Mouse (Mus musculus): ENCODE data around the gene Hmgn1. TPM values are rescaled to one million over a fixed set of nuclear protein-coding genes. Genes with fewer than 3 reads are reported as not detected.
"Not testable (repeated sequence)": the region's sequence is repeated elsewhere in the genome, so short reads cannot be mapped to it uniquely, and the experiment has no call there.

Gene Hmgn1
- polyA plus RNA-seq, 1 experiment from 2014 or later = 72.6 TPM

- 78% methylated on average over 4 of the region's 4 CpGs for WGBS (ENCODE audit: missing documents)
- H3K79me2 ChIP-seq (ENCODE audit: inconsistent target) = peaks cover 47% of the 10 kb centered on the region
- H3K36me3 ChIP-seq (ENCODE audit: inconsistent target) = no peaks in the 10 kb centered on the region; the same call in 1 of the 2 replicates
- H3K4me3 ChIP-seq (ENCODE audit: inconsistent target) = no peak overlapping the region
- no peak overlapping the region for H3K27ac ChIP-seq
Observed at GRCm38 (mm10) chr16:96150995-96151394, 23.5 kb upstream of the Hmgn1 start.

- Histone ChIP-seq H3K79me2 (ENCODE audit: inconsistent target) (peaks cover 52% of the 10 kb centered on the region), H3K4me3 (ENCODE audit: inconsistent target) (no peak overlapping the region), H3K36me3 (ENCODE audit: inconsistent target) (no peaks in the 10 kb centered on the region), H3K27ac (0 out of 2 replicates have a peak overlapping the region, but pooled peaks have one; percentile 17)
- WGBS (ENCODE audit: missing documents) = 87% methylated on average over 9 of the region's 9 CpGs
Observed at GRCm38 (mm10) chr16:96149311-96149710, 21.8 kb upstream of the Hmgn1 start.

GRCm38 (mm10) chr16:96148834-96149233, 21.3 kb upstream of the Hmgn1 start:
- Histone ChIP-seq H3K79me2 (ENCODE audit: inconsistent target) (peaks cover 52% of the 10 kb centered on the region), H3K36me3 (ENCODE audit: inconsistent target) (no peaks in the 10 kb centered on the region), H3K27ac (0 out of 2 replicates have a peak overlapping the region, but pooled peaks have one; percentile 17), H3K4me3 (ENCODE audit: inconsistent target) (no peak overlapping the region)
- 65% methylated on average over 6 of the region's 6 CpGs for WGBS (ENCODE audit: missing documents)

- H3K79me2 ChIP-seq (ENCODE audit: inconsistent target) = peaks cover 50% of the 10 kb centered on the region
- 2% methylated on average over 5 of the region's 5 CpGs for WGBS (ENCODE audit: missing documents)
- H3K27ac ChIP-seq = no peak overlapping the region
- H3K4me3 ChIP-seq (ENCODE audit: inconsistent target) = peak overlapping the region; percentile 59
- H3K36me3 ChIP-seq (ENCODE audit: inconsistent target) = no peaks in the 10 kb centered on the region
Observed at GRCm38 (mm10) chr16:96145814-96146213, 18.3 kb upstream of the Hmgn1 start.

GRCm38 (mm10) chr16:96145110-96145800, 17.7 kb upstream of the Hmgn1 start, which contains the start of gene Wrb:
Wrb (plus strand) TSS chr16:96145407.
- Histone ChIP-seq H3K36me3 (ENCODE audit: inconsistent target) (no peaks in the 10 kb centered on the region), H3K79me2 (ENCODE audit: inconsistent target) (peaks cover 45% of the 10 kb centered on the region), H3K27ac (no peak within 1 kb of the TSS), H3K4me3 (ENCODE audit: inconsistent target) (peak within 1 kb of the TSS; percentile 59)
- WGBS (ENCODE audit: missing documents) = under 1% methylated on average over 68 of the region's 68 CpGs

GRCm38 (mm10) chr16:96144748-96145109, 17.2 kb upstream of the Hmgn1 start:
- WGBS (ENCODE audit: missing documents) = 25% methylated on average over 4 of the region's 6 CpGs
- not testable (repeated sequence) for H3K4me3 ChIP-seq (ENCODE audit: inconsistent target); H3K36me3 ChIP-seq (ENCODE audit: inconsistent target); H3K27ac ChIP-seq
- peaks cover 39% of the 10 kb centered on the region for H3K79me2 ChIP-seq (ENCODE audit: inconsistent target)

GRCm38 (mm10) chr16:96128466-96128865, 937 bp upstream of the Hmgn1 start:
- WGBS (ENCODE audit: missing documents) = 13% methylated on average over 9 of the region's 9 CpGs
- H3K36me3 ChIP-seq (ENCODE audit: inconsistent target) = peaks cover 13% of the 10 kb centered on the region
- H3K4me3 ChIP-seq (ENCODE audit: inconsistent target) = peak overlapping the region; percentile 51
- H3K27ac ChIP-seq = peak overlapping the region; percentile 33
- H3K79me2 ChIP-seq (ENCODE audit: inconsistent target) = no peaks in the 10 kb centered on the region

GRCm38 (mm10) chr16:96127288-96127656, 257 bp downstream of the Hmgn1 start:
- Histone ChIP-seq H3K27ac (no peak overlapping the region), H3K4me3 (ENCODE audit: inconsistent target) (peak overlapping the region; percentile 40; the same call in 1 of the 2 replicates), H3K36me3 (ENCODE audit: inconsistent target) (peaks cover 21% of the 10 kb centered on the region), H3K79me2 (ENCODE audit: inconsistent target) (no peaks in the 10 kb centered on the region)
- WGBS (ENCODE audit: missing documents) = 1% methylated on average over 33 of the region's 52 CpGs

- H3K79me2 ChIP-seq (ENCODE audit: inconsistent target) = no peaks in the 10 kb centered on the region
- WGBS (ENCODE audit: missing documents) = 27% methylated on average over 18 of the region's 19 CpGs
- peaks cover 22% of the 10 kb centered on the region for H3K36me3 ChIP-seq (ENCODE audit: inconsistent target)
- H3K27ac ChIP-seq = no peak overlapping the region
- peak overlapping the region; percentile 40 for H3K4me3 ChIP-seq (ENCODE audit: inconsistent target)
Observed at GRCm38 (mm10) chr16:96126684-96127171, 801 bp downstream of the Hmgn1 start.

- Histone ChIP-seq H3K4me3 (ENCODE audit: inconsistent target) (no peak overlapping the region), H3K36me3 (ENCODE audit: inconsistent target) (peaks cover 22% of the 10 kb centered on the region), H3K79me2 (ENCODE audit: inconsistent target) (no peaks in the 10 kb centered on the region), H3K27ac (no peak overlapping the region)
- WGBS (ENCODE audit: missing documents) = 73% methylated on average over 4 of the region's 4 CpGs
Observed at GRCm38 (mm10) chr16:96120022-96120623, 7.4 kb downstream of the Hmgn1 start.

GRCm38 (mm10) chr16:96114729-96115128, 12.8 kb downstream of the Hmgn1 start:
- H3K27ac ChIP-seq = no peak overlapping the region
- 61% methylated on average over 4 of the region's 4 CpGs for WGBS (ENCODE audit: missing documents)
- H3K4me3 ChIP-seq (ENCODE audit: inconsistent target) = no peak overlapping the region

GRCm38 (mm10) chr16:96112769-96113168, 14.8 kb downstream of the Hmgn1 start:
- Histone ChIP-seq H3K27ac (no peak overlapping the region), H3K79me2 (ENCODE audit: inconsistent target) (no peaks in the 10 kb centered on the region), H3K4me3 (ENCODE audit: inconsistent target) (no peak overlapping the region), H3K36me3 (ENCODE audit: inconsistent target) (no peaks in the 10 kb centered on the region)
- WGBS (ENCODE audit: missing documents) = 52% methylated on average over 2 of the region's 2 CpGs

More at GRCm38 (mm10) chr16:96114729-96115128, 12.8 kb downstream of the Hmgn1 start:
- Histone ChIP-seq H3K79me2 (ENCODE audit: inconsistent target) (no peaks in the 10 kb centered on the region), H3K36me3 (ENCODE audit: inconsistent target) (no peaks in the 10 kb centered on the region)

GRCm38 (mm10) chr16:96110655-96111345, 16.7 kb downstream of the Hmgn1 start:
- WGBS (ENCODE audit: missing documents) = 30% methylated on average over 5 of the region's 5 CpGs
- Histone ChIP-seq H3K36me3 (ENCODE audit: inconsistent target) (no peaks in the 10 kb centered on the region), H3K4me3 (ENCODE audit: inconsistent target) (no peak overlapping the region), H3K79me2 (ENCODE audit: inconsistent target) (no peaks in the 10 kb centered on the region), H3K27ac (no peak overlapping the region)

GRCm38 (mm10) chr16:96109673-96110072, 17.9 kb downstream of the Hmgn1 start:
- no peak overlapping the region for H3K27ac ChIP-seq

GRCm38 (mm10) chr16:96103036-96103435, 24.5 kb downstream of the Hmgn1 start:
- H3K36me3 ChIP-seq (ENCODE audit: inconsistent target) = no peaks in the 10 kb centered on the region
- no peak overlapping the region for H3K27ac ChIP-seq
- no peak overlapping the region for H3K4me3 ChIP-seq (ENCODE audit: inconsistent target)
- H3K79me2 ChIP-seq (ENCODE audit: inconsistent target) = no peaks in the 10 kb centered on the region
- 47% methylated on average over 2 of the region's 2 CpGs for whole genome bisulfite sequencing (ENCODE audit: missing documents)

More at GRCm38 (mm10) chr16:96109673-96110072, 17.9 kb downstream of the Hmgn1 start:
- no peaks in the 10 kb centered on the region for H3K36me3 ChIP-seq (ENCODE audit: inconsistent target)
- no peak overlapping the region for H3K4me3 ChIP-seq (ENCODE audit: inconsistent target)
- no peaks in the 10 kb centered on the region for H3K79me2 ChIP-seq (ENCODE audit: inconsistent target)
- 66% methylated on average over 4 of the region's 4 CpGs for WGBS (ENCODE audit: missing documents)

Measured in macrophage (primary cell).